Mouse (Mus musculus): Measurements from ENCODE around the gene Coro1a. TPM values are rescaled to one million over a fixed set of nuclear protein-coding genes. Genes with fewer than 3 reads are reported as not detected.
A peak's percentile ranks its signal among the peaks of the same experiment; 100 is the strongest.
"Not testable (repeated sequence)": the region's sequence is repeated elsewhere in the genome, so short reads cannot be mapped to it uniquely, and the experiment has no call there.

Coro1a gene
- polyA plus RNA-seq, 1 experiment from 2014 or later: 107 TPM

DNA sequence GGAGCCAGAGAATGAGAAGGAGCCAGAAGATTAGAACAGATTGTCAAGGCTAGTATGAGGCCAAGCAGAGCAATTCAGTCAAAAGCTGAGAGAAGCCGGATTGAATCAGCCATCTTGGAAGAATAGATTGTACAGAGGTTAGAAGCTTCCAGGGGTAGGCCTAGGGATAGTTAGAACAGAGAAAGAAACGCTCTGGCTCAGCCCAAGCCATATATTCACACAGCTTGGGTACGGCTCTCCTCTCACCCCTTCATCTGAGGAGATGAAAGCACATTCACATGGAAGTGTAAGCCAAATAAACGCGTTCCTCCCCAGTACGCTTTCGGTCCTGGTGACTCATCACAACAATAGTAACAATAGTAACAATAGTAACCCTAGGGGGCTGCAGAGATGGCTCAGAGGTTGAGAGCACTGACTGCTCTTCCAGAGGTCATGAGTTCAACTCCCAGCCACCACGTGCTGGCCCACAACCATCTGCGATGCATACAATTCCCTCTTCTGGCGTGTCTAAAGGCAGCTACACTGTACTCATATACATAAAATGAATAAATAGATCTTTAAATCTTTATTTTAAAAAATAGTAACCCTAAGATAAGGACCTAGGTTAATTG, 13.0 kb downstream of the Coro1a start:
- Histone ChIP-seq H3K9me3 (no peaks in the 10 kb centered on the region), H3K4me1 (replicated peaks) (peaks cover 36% of the 10 kb centered on the region), H3K9ac (peak overlapping the region; percentile 86), H3K27me3 (no peaks in the 10 kb centered on the region), H3K4me2 (peak overlapping the region; percentile 94), H3K27ac (replicated peaks) (0 out of 2 replicates have a peak overlapping the region, but pooled peaks have one; percentile 42), H3K36me3 (peaks cover 34% of the 10 kb centered on the region), H3K4me3 (peak overlapping the region; percentile 81)
- WGBS: 14% methylated on average over 10 of the region's 10 CpGs
- ATAC-seq (ENCODE audit: low read depth): no peak

DNA sequence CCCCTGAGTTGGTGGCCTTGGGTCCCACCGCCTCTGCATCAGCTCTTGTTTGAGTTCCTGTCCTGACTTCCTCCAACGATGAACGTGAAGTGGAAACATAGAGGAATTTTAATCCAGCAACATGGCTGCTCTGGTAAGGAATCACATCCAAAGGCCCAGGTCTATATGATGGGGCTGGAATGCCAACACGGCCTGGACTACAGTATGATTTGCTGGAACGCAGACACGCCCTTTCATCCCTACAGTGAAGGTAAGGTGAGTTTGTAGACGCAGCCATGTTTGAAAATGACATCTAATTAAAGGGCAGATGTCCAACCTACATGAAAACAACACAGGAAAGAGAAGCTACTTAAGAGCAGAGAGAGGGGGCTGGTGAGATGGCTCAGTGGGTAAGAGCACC, 13.8 kb downstream of the Coro1a start:
- peak overlapping the region; percentile 94 for H3K4me2 ChIP-seq
- H3K9ac ChIP-seq: peak overlapping the region; percentile 47; the same call in 1 of the 2 replicates
- no peak for ATAC-seq (ENCODE audit: low read depth)
- H3K27ac ChIP-seq (replicated peaks): no peak overlapping the region
- peaks cover 29% of the 10 kb centered on the region for H3K36me3 ChIP-seq
- no peaks in the 10 kb centered on the region for H3K9me3 ChIP-seq
- H3K4me1 ChIP-seq (replicated peaks): peaks cover 36% of the 10 kb centered on the region
- H3K4me3 ChIP-seq: 0 out of 2 replicates have a peak overlapping the region, but pooled peaks have one; percentile 8
- WGBS: 89% methylated on average over 7 of the region's 7 CpGs
- H3K27me3 ChIP-seq: no peaks in the 10 kb centered on the region

DNA sequence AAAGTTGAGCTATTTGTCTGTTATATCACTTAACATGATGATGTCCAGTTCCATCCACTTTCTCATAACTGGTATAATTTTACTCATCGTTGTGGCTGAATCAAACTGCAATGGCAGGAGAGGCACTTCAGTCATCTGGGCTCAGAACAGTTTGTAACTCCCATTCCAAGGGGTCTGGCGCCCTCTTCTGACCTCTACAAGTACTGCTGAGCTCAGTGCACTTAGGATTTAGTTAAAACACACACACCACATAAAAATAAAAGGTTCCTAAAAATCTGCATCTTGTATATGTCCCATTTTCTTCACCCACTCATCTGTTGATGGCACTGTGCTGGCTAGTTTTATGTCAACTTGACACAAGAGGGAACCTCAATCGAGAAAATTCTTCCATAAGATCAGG, 14.3 kb downstream of the Coro1a start:
- Histone ChIP-seq H3K4me1 (replicated peaks) (peaks cover 36% of the 10 kb centered on the region), H3K9ac (no peak overlapping the region), H3K36me3 (peaks cover 28% of the 10 kb centered on the region), H3K4me2 (peak overlapping the region; percentile 94), H3K27me3 (no peaks in the 10 kb centered on the region), H3K4me3 (no peak overlapping the region), H3K9me3 (no peaks in the 10 kb centered on the region), H3K27ac (replicated peaks) (no peak overlapping the region)
- no peak for ATAC-seq (ENCODE audit: low read depth)
- 42% methylated on average over 3 of the region's 3 CpGs for WGBS

DNA sequence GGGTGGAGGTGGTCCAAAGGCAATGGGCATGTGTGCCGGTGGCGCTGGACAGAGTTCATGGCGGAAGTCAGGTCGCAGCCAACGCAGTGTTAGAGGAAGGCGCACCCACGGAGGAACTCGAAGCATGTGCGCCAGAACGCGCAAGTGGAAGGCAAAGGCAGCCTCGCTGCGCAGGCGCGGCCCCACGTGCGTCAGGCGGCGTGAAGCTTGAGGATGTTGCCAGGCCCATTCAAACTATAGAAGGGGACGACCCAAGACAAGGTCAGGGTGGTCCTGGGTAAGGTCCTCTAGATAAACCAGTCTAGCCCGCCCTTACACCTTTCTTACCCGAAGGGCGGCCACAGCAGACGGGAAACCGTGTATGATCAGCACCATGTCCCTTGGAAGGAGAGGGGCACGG, 15.2 kb downstream of the Coro1a start:
- Histone ChIP-seq H3K9ac (no peak overlapping the region), H3K27ac (replicated peaks) (no peak overlapping the region), H3K36me3 (peaks cover 28% of the 10 kb centered on the region), H3K9me3 (no peaks in the 10 kb centered on the region), H3K4me3 (no peak overlapping the region), H3K27me3 (no peaks in the 10 kb centered on the region), H3K4me1 (replicated peaks) (peaks cover 30% of the 10 kb centered on the region), H3K4me2 (no peak overlapping the region)
- 94% methylated on average over 26 of the region's 26 CpGs for WGBS
- no peak for ATAC-seq (ENCODE audit: low read depth)

DNA sequence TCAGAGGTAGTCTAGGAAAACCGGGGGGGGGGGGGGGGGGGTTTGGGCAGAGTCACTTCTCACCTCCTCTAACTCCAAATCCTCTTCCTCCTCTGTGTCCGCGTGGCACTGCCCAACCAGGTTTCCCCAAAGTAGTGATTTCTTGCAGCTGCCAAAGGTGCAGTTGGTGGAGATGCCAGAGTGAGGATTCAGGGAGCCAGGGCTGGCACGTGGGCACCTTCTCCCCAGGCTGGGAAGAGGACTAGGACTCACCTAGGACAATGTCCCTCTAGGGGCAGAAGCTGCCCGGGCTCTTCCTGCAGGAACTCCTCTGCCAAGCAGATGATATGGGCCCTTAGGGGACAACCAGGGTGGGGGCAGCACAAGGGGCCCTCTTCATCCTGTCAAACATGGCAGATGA, 15.9 kb downstream of the Coro1a start:
- Histone ChIP-seq H3K27me3 (no peaks in the 10 kb centered on the region), H3K4me2 (no peak overlapping the region), H3K4me3 (no peak overlapping the region), H3K36me3 (peaks cover 28% of the 10 kb centered on the region), H3K9ac (no peak overlapping the region), H3K9me3 (no peaks in the 10 kb centered on the region), H3K27ac (replicated peaks) (no peak overlapping the region), H3K4me1 (replicated peaks) (peaks cover 23% of the 10 kb centered on the region)
- ATAC-seq (ENCODE audit: low read depth): no peak
- 84% methylated on average over 5 of the region's 5 CpGs for WGBS

DNA sequence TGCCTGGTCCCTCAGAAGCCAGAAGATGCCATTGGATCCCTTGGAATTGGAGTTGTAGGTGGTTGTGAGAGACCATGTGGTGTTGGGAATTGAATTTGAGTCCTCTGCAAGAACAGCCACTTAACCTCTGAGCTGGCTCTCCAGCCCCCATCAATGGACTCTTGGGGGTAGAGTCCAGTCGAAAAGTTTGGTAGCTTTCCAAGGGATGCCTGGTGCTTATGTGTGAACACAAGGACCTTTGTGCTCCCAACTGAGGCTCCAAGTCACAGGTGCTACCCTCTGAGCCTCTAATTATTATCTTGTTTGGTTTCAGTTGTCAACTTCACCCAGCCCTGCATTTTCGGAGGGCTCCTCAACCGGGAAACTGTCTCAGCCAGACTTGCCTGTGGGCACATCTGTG, 16.9 kb downstream of the Coro1a start:
- H3K4me1 ChIP-seq (replicated peaks): peaks cover 17% of the 10 kb centered on the region
- H3K27ac ChIP-seq (replicated peaks): no peak overlapping the region
- ATAC-seq (ENCODE audit: low read depth): no peak
- no peak overlapping the region for H3K4me3 ChIP-seq
- H3K9me3 ChIP-seq: no peaks in the 10 kb centered on the region
- no peaks in the 10 kb centered on the region for H3K27me3 ChIP-seq
- WGBS: 84% methylated on average over 3 of the region's 3 CpGs
- no peak overlapping the region for H3K4me2 ChIP-seq
- peaks cover 28% of the 10 kb centered on the region for H3K36me3 ChIP-seq
- no peak overlapping the region for H3K9ac ChIP-seq

DNA sequence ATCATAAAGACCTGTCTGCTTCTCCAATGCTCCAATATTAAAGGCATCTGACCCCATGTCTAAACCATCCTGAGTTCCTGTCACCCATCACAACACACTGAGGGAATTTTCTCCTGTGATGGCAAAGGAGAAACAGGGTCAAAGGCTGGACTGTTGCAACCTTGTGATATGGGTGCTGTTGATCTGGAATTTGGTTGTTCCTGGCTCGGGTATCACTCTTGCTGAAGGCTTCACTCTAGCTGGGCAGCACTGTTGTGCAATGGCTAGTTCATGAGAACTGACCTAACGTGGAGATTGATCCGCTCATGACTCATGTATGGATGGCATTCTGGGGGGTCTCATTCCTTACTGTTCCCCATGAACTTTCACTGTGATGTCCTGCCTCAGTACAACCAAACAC, 18.6 kb downstream of the Coro1a start:
- Histone ChIP-seq H3K4me1 (replicated peaks) (peaks cover 9% of the 10 kb centered on the region), H3K27ac (replicated peaks) (no peak overlapping the region), H3K9ac (no peak overlapping the region), H3K9me3 (no peaks in the 10 kb centered on the region), H3K4me2 (no peak overlapping the region), H3K36me3 (peaks cover 28% of the 10 kb centered on the region), H3K27me3 (no peaks in the 10 kb centered on the region), H3K4me3 (no peak overlapping the region)
- no peak for ATAC-seq (ENCODE audit: low read depth)
- 90% methylated on average over 3 of the region's 3 CpGs for WGBS

DNA sequence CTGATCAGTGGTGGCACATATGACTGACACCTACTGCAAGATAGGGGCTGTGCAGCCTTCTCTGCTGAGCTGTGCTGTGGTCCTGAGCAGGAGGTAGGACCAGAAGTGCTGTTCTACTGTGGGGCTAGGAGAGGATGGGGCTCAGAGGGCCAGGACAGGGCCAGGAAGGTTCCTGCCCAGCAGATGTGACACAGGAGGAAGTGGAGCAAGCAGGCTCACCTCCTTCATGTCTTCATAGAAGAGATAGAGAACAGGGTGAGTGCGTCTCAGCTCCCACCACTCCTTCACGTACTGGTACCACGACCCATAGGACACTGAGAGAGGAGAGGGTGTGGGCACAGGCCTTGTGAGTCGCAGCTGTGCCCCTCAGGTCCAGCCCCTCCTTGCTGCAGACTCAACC, 19.4 kb downstream of the Coro1a start:
- H3K9me3 ChIP-seq; H3K27ac ChIP-seq (replicated peaks); H3K4me2 ChIP-seq; H3K9ac ChIP-seq; H3K4me1 ChIP-seq (replicated peaks); H3K4me3 ChIP-seq; H3K27me3 ChIP-seq; ATAC-seq (ENCODE audit: low read depth): not testable (repeated sequence)
- H3K36me3 ChIP-seq: peaks cover 28% of the 10 kb centered on the region
- whole genome bisulfite sequencing: 90% methylated on average over 4 of the region's 4 CpGs

DNA sequence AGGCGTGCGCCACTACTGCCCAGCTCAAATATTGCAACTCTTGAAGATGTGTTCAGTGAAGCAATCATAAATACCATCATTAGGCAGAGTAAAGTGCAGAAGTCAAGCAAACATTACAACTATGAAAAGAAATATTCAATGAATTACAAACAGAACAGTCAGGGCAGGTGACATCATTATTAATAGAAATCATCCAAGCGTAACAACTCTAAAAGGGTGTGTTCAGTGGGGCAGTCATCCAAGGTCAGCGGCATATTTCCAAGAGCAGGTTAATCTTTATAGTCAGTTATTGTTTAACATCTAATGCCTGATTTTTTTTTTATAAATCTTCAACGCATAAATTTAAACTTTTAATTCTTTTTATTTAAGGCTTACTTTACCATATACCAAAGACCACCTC, 26.4 kb downstream of the Coro1a start:
- no peaks in the 10 kb centered on the region for H3K4me1 ChIP-seq (replicated peaks)
- H3K4me2 ChIP-seq: no peak overlapping the region
- no peak overlapping the region for H3K27ac ChIP-seq (replicated peaks)
- H3K4me3 ChIP-seq: no peak overlapping the region
- no peaks in the 10 kb centered on the region for H3K27me3 ChIP-seq
- H3K9me3 ChIP-seq: no peaks in the 10 kb centered on the region
- H3K36me3 ChIP-seq: 0 out of 2 replicates have a peak, but pooled peaks cover 10% of the 10 kb centered on the region
- no peak overlapping the region for H3K9ac ChIP-seq
- WGBS: 98% methylated on average over 5 of the region's 5 CpGs
- no peak for ATAC-seq (ENCODE audit: low read depth)

DNA sequence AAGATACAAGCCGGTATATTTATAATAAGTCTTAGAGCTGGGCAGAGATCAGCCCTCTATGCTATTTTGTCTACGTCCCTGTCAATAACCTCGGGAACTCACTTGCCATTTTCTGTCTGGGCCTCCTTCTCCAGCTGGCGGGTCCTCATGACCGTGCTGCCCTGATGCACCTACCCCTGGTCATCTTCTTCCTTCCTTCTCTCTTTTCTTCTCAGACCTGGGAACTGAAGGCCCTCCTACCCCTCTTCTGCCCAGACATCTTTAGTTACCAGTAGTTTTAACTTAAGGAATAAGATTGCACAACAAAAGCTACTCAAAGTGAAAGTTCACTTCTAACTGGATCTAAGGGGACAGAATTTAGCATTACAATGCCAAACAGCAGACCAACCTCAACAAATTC, 27.9 kb downstream of the Coro1a start:
- Histone ChIP-seq H3K4me1 (replicated peaks) (no peaks in the 10 kb centered on the region), H3K9ac (no peak overlapping the region), H3K27me3 (no peaks in the 10 kb centered on the region), H3K27ac (replicated peaks) (no peak overlapping the region), H3K4me2 (no peak overlapping the region), H3K36me3 (peaks cover 21% of the 10 kb centered on the region; the same call in 1 of the 2 replicates), H3K4me3 (no peak overlapping the region), H3K9me3 (no peaks in the 10 kb centered on the region)
- 92% methylated on average over 5 of the region's 5 CpGs for WGBS
- ATAC-seq (ENCODE audit: low read depth): no peak

DNA sequence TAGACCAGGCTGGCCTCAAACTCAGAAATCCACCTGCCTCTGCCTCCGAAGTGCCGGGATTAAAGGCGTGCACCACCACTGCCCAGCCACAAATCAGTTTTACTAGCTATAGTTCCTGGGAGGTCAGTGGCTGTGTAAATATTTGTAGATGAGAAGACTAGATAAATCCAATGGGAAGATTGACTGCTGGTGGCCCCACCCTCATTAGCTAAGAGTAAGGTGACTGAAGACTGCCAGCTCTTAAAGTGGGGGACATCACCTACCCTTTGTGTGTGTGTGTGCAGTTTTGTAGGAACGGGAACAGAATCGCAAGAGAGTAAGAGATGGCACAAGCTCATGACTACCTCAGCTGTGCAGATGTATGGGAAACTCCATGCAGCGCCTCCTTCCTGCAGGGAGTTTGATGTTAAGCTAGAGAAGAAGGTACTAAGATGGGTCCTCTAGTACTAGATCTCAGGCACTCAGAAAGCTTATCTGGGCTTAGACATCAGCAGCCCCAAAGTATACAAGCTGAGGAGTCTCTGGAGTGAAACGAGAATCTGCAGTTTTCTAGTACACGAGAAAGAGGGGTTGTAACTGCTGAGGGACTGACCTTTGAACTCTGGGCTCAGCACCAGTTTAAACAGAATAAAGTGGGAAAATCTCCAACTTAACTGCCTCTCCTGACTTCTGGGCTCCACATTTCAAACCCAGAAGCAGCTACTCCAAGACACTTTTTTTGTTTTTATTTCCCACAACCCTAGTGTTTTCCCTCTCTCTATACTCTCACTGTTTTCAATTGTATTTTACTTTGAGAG, 28.8 kb downstream of the Coro1a start:
- H3K4me2 ChIP-seq: no peak overlapping the region
- no peaks in the 10 kb centered on the region for H3K4me1 ChIP-seq (replicated peaks)
- peaks cover 25% of the 10 kb centered on the region; the same call in 1 of the 2 replicates for H3K36me3 ChIP-seq
- no peak overlapping the region for H3K4me3 ChIP-seq
- H3K27ac ChIP-seq (replicated peaks): no peak overlapping the region
- no peaks in the 10 kb centered on the region for H3K27me3 ChIP-seq
- no peak for ATAC-seq (ENCODE audit: low read depth)
- no peaks in the 10 kb centered on the region for H3K9me3 ChIP-seq
- no peak overlapping the region for H3K9ac ChIP-seq
- 82% methylated on average over 8 of the region's 8 CpGs for WGBS

DNA sequence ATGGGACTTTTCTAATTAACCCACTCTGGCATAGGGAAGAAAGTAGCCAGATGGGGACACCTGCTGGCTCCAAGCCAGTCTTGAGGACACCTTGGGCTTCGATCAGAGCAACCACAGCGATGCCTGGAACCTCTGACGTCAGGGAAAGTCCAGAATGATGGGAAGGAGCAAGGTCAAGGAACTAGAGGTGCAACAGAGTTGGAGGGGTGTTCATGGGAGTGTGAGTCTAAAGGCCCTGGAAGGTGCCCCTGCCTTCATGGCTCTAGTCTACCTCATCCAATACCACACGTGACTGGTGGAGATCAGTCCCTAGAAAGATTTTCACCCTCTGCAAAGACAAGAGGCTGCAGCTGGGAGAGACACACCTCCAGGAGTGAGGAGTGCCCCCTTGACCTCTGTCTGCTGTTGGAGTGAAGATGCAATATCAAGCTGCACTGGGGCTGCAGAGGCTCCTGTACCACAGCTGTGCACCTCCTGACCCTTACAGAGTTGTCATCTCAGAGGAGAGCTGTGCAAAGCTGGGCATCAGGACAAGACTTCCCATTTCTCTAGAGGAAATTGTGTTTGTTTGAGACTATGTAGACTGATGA, 30.9 kb downstream of the Coro1a start:
- Histone ChIP-seq H3K27me3 (no peaks in the 10 kb centered on the region), H3K27ac (replicated peaks) (no peak overlapping the region), H3K4me2 (no peak overlapping the region), H3K4me1 (replicated peaks) (no peaks in the 10 kb centered on the region), H3K36me3 (peaks cover 43% of the 10 kb centered on the region), H3K9ac (no peak overlapping the region), H3K4me3 (no peak overlapping the region), H3K9me3 (no peaks in the 10 kb centered on the region)
- ATAC-seq (ENCODE audit: low read depth): no peak
- WGBS: 88% methylated on average over 4 of the region's 4 CpGs

Data from neural tube, embryonic 13.5 days (tissue).